Mouse (Mus musculus): ENCODE results near the gene Ccr9.
"Not testable (repeated sequence)": the region's sequence is repeated elsewhere in the genome, so short reads cannot be mapped to it uniquely, and the experiment has no call there.

Ccr9 gene

GRCm38 (mm10) chr9:123678327-123679105 is at the start of gene Ccr9, which contains the start of gene Slc6a20a:
Gene Ccr9, plus strand, starts transcription at chr9:123678439.
Gene Slc6a20a, minus strand, starts transcription at chr9:123678885.
- no peak for DNase-seq (ENCODE audit: low spot score)

GRCm38 (mm10) chr9:123631666-123632065 is 46.6 kb upstream of the Ccr9 start:
- no peak for DNase-seq (ENCODE audit: low spot score)

GRCm38 (mm10) chr9:123632281-123632680 is 46.0 kb upstream of the Ccr9 start, which contains the start of gene Slc6a20b:
Gene Slc6a20b, minus strand, starts transcription at chr9:123632565.
- DNase-seq (ENCODE audit: low spot score) = no peak

- no peak for DNase-seq (ENCODE audit: low spot score)
Measured at GRCm38 (mm10) chr9:123632993-123633392, 45.2 kb upstream of the Ccr9 start.

- DNase-seq (ENCODE audit: low spot score) = no peak
Measured at GRCm38 (mm10) chr9:123636771-123637170, 41.5 kb upstream of the Ccr9 start.

- no peak for DNase-seq (ENCODE audit: low spot score)
Measured at GRCm38 (mm10) chr9:123638231-123638630, 40.0 kb upstream of the Ccr9 start.

- DNase-seq (ENCODE audit: low spot score) = no peak
Measured at GRCm38 (mm10) chr9:123638668-123639089, 39.6 kb upstream of the Ccr9 start.

GRCm38 (mm10) chr9:123640106-123640505 is 38.1 kb upstream of the Ccr9 start:
- no peak for DNase-seq (ENCODE audit: low spot score)

GRCm38 (mm10) chr9:123649785-123650511 is 28.3 kb upstream of the Ccr9 start:
- no peak for DNase-seq (ENCODE audit: low spot score)

GRCm38 (mm10) chr9:123651369-123651768 is 26.9 kb upstream of the Ccr9 start:
- DNase-seq (ENCODE audit: low spot score) = no peak

- no peak for DNase-seq (ENCODE audit: low spot score)
Measured at GRCm38 (mm10) chr9:123657457-123657856, 20.8 kb upstream of the Ccr9 start.

GRCm38 (mm10) chr9:123658981-123659380 is 19.3 kb upstream of the Ccr9 start:
- DNase-seq (ENCODE audit: low spot score) = no peak

GRCm38 (mm10) chr9:123659986-123660676 is 18.1 kb upstream of the Ccr9 start:
- DNase-seq (ENCODE audit: low spot score) = not testable (repeated sequence)

GRCm38 (mm10) chr9:123665645-123666044 is 12.6 kb upstream of the Ccr9 start:
- DNase-seq (ENCODE audit: low spot score) = peak; percentile 28

GRCm38 (mm10) chr9:123679198-123679597 is 959 bp downstream of the Ccr9 start:
- DNase-seq (ENCODE audit: low spot score) = no peak

GRCm38 (mm10) chr9:123683704-123684103 is 5.5 kb downstream of the Ccr9 start:
- no peak for DNase-seq (ENCODE audit: low spot score)

GRCm38 (mm10) chr9:123686206-123686605 is 8.0 kb downstream of the Ccr9 start:
- DNase-seq (ENCODE audit: low spot score) = no peak

GRCm38 (mm10) chr9:123688227-123688626 is 10.0 kb downstream of the Ccr9 start:
- no peak for DNase-seq (ENCODE audit: low spot score)

GRCm38 (mm10) chr9:123695634-123696302 is 17.5 kb downstream of the Ccr9 start:
- no peak for DNase-seq (ENCODE audit: low spot score)

GRCm38 (mm10) chr9:123701822-123702221 is 23.6 kb downstream of the Ccr9 start:
- no peak for DNase-seq (ENCODE audit: low spot score)

- DNase-seq (ENCODE audit: low spot score) = no peak
Measured at GRCm38 (mm10) chr9:123709226-123709625, 31.0 kb downstream of the Ccr9 start.

- DNase-seq (ENCODE audit: low spot score) = no peak
Measured at GRCm38 (mm10) chr9:123713111-123713510, 34.9 kb downstream of the Ccr9 start.
